Mouse (Mus musculus) left cerebral cortex, postnatal 4 days (tissue): Measurements from ENCODE around the gene Cntfr. TPM values are rescaled to one million over a fixed set of nuclear protein-coding genes. Genes with fewer than 3 reads are reported as not detected.
"Not testable (repeated sequence)": the region's sequence is repeated elsewhere in the genome, so short reads cannot be mapped to it uniquely, and the experiment has no call there.

ENCODE experiments used
- DNase-seq: peaks from one replicate; pipeline ENCODE4 v3.0.0-alpha.2; 2022
- intact Hi-C: fragments of 180-260 bp; cut with DNase I; formaldehyde crosslinking; loops from one replicate; pipeline ENCODE4 v1.15.1; 2025
- total RNA-seq, 2 experiments: library from RNA; stranded (reverse); gene quantifications; 2 replicates each; pipeline ENCODE4 v1.2.3; 2021

The Cntfr gene
- total RNA-seq, 2 experiments from 2014 or later: 60.5 to 61.7 TPM

- intact Hi-C loops: no loop called here
- DNase-seq: no peak
These were observed 15.0 kb upstream of the Cntfr start for GRCm38 (mm10) chr4:41711705-41712375.

GRCm38 (mm10) chr4:41710229-41710628, 13.3 kb upstream of the Cntfr start:
- intact Hi-C loops: no loop called here

GRCm38 (mm10) chr4:41708192-41708745, 11.4 kb upstream of the Cntfr start:
- intact Hi-C loops: loop anchor here (5.0 to 10.0 kb wide), 2 partner anchors 241 to 653 kb away; partner anchors contain the start of gene Nudt2
- no peak for DNase-seq

More at GRCm38 (mm10) chr4:41710229-41710628, 13.3 kb upstream of the Cntfr start:
- no peak for DNase-seq

- intact Hi-C loops: loop anchor here (5.0 to 10.0 kb wide), 2 partner anchors 240 to 652 kb away; partner anchors contain the start of gene Nudt2
- peak; percentile 71 for DNase-seq
These were observed 10.2 kb upstream of the Cntfr start for GRCm38 (mm10) chr4:41707011-41707535.

- DNase-seq: peak; percentile 53
- intact Hi-C loops: loop anchor here (5.0 to 10.0 kb wide), 2 partner anchors 239 to 651 kb away; partner anchors contain the start of gene Nudt2
These were observed 9.2 kb upstream of the Cntfr start for GRCm38 (mm10) chr4:41705922-41706754.

- DNase-seq: no peak
- intact Hi-C loops: loop anchor here (5.0 to 10.0 kb wide), 2 partner anchors 237 to 650 kb away; partner anchors contain the start of gene Nudt2
These were observed 7.8 kb upstream of the Cntfr start for GRCm38 (mm10) chr4:41704651-41705050.

- intact Hi-C loops: loop anchor here (10.0 kb wide), 1 partner anchor 647 kb away; no protein-coding TSS in a partner anchor
- not testable (repeated sequence) for DNase-seq
These were observed 5.3 kb upstream of the Cntfr start for GRCm38 (mm10) chr4:41702226-41702625.

- intact Hi-C loops: loop anchor here (10.0 kb wide), 1 partner anchor 645 kb away; no protein-coding TSS in a partner anchor
- not testable (repeated sequence) for DNase-seq
These were observed 3.3 kb upstream of the Cntfr start for GRCm38 (mm10) chr4:41700224-41700623.

GRCm38 (mm10) chr4:41699783-41700182, 2.9 kb upstream of the Cntfr start, which contains the start of gene Il11ra1:
Gene Il11ra1 (plus strand): TSS chr4:41699989.
- intact Hi-C loops: loop anchor here (10.0 kb wide), 1 partner anchor 645 kb away; no protein-coding TSS in a partner anchor
- DNase-seq: not testable (repeated sequence)

- intact Hi-C loops: not testable (repeated sequence)
- peak; percentile 56 for DNase-seq
These were observed 1.6 kb upstream of the Cntfr start for GRCm38 (mm10) chr4:41698421-41699016.

- DNase-seq, intact Hi-C loops: not testable (repeated sequence)
These were observed 437 bp downstream of the Cntfr start for GRCm38 (mm10) chr4:41696452-41696851.

GRCm38 (mm10) chr4:41695800-41696199, 1.1 kb downstream of the Cntfr start:
- DNase-seq, intact Hi-C loops: not testable (repeated sequence)

GRCm38 (mm10) chr4:41693511-41693910, 3.4 kb downstream of the Cntfr start:
- DNase-seq, intact Hi-C loops: not testable (repeated sequence)

- DNase-seq, intact Hi-C loops: not testable (repeated sequence)
These were observed 6.9 kb downstream of the Cntfr start for GRCm38 (mm10) chr4:41690014-41690413.

- DNase-seq, intact Hi-C loops: not testable (repeated sequence)
These were observed 8.3 kb downstream of the Cntfr start for GRCm38 (mm10) chr4:41688562-41688961.

- intact Hi-C loops: not testable (repeated sequence)
- DNase-seq: peak; percentile 20
These were observed 10.9 kb downstream of the Cntfr start for GRCm38 (mm10) chr4:41685882-41686492.

- DNase-seq, intact Hi-C loops: not testable (repeated sequence)
These were observed 11.9 kb downstream of the Cntfr start for GRCm38 (mm10) chr4:41684931-41685453.

GRCm38 (mm10) chr4:41684131-41684930, 12.6 kb downstream of the Cntfr start:
- DNase-seq, intact Hi-C loops: not testable (repeated sequence)
